Mouse (Mus musculus) brain, embryonic 14.5 days (tissue): Measurements from ENCODE around the gene Fbxl8.
"Not testable (repeated sequence)": the region's sequence is repeated elsewhere in the genome, so short reads cannot be mapped to it uniquely, and the experiment has no call there.

Experiments used
- CTCF ChIP-seq: fragments of 200-500 bp; IDR thresholded peaks from 2 replicates; pipeline ENCODE4 v1.5.1; 2012; ENCODE audit warnings: inconsistent platforms, mild to moderate bottlenecking, moderate library complexity, borderline replicate concordance; ENCODE audit not compliant: insufficient read depth, insufficient read length; ENCODE audit errors: extremely low read depth
- POLR2A ChIP-seq: fragments of 200-500 bp; IDR thresholded peaks from 2 replicates; pipeline ENCODE4 v1.6.1; 2012; ENCODE audit warnings: mild to moderate bottlenecking, inconsistent platforms, borderline replicate concordance; ENCODE audit not compliant: poor library complexity, insufficient read depth, insufficient read length, severe bottlenecking; ENCODE audit errors: extremely low read depth

DNA sequence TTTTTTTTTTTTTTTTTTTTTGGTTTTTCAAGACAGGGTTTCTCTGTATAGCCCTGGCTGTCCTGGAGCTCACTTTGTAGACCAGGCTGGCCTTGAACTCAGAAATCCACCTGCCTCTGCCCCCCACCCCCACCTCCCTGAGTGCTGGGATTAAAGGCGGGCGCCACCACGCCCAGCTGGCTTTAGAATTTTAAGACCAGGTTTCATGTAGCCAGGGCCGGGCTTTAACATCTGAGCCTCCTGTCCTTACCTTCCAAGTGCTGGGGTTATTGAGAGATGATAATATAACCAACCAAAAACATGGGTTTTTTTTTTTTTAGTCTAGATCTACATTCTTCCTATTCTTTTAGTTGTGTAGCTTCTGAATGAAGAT, 32.1 kb upstream of the Fbxl8 start:
- not testable (repeated sequence) for TF ChIP-seq CTCF, POLR2A
